Mouse (Mus musculus) adrenal gland, postnatal 10 days (tissue): ENCODE results near the gene Pi16. TPM values are rescaled to one million over a fixed set of nuclear protein-coding genes. Genes with fewer than 3 reads are reported as not detected.

Experiments
- DNase-seq: peaks from one replicate; pipeline ENCODE4 v3.0.0; 2021; ENCODE audit warnings: mixed read lengths
- total RNA-seq, 2 experiments: library from RNA; stranded (reverse); gene quantifications; 2 replicates each; pipeline ENCODE4 v1.2.3; 2021

Gene Pi16
- total RNA-seq, 2 experiments from 2014 or later = 24.5 to 26.1 TPM

- DNase-seq = no peak
Measured at GRCm38 (mm10) chr17:29356882-29357281, 39.4 kb downstream of the Pi16 start.

- DNase-seq = no peak
Measured at GRCm38 (mm10) chr17:29358928-29359327, 41.4 kb downstream of the Pi16 start.

- no peak for DNase-seq
Measured at GRCm38 (mm10) chr17:29360761-29361221, 43.3 kb downstream of the Pi16 start, which contains the start of gene Fgd2. Fgd2 (plus strand) TSS chr17:29360914.

GRCm38 (mm10) chr17:29361982-29362691 is 44.7 kb downstream of the Pi16 start:
- DNase-seq = no peak

- DNase-seq = no peak
Measured at GRCm38 (mm10) chr17:29363109-29363508, 45.6 kb downstream of the Pi16 start.

GRCm38 (mm10) chr17:29365105-29365621 is 47.7 kb downstream of the Pi16 start:
- peak; percentile 46 for DNase-seq

- no peak for DNase-seq
Measured at GRCm38 (mm10) chr17:29368726-29369125, 51.2 kb downstream of the Pi16 start.

GRCm38 (mm10) chr17:29370984-29371723 is 53.7 kb downstream of the Pi16 start:
- DNase-seq = peak; percentile 96

- DNase-seq = no peak
Measured at GRCm38 (mm10) chr17:29375871-29376270, 58.4 kb downstream of the Pi16 start.

- DNase-seq = no peak
Measured at GRCm38 (mm10) chr17:29378056-29378455, 60.6 kb downstream of the Pi16 start.

Other genes starting within 250 kb of the Pi16 start
- 100 to 1,000 TPM in 1 of 2 experiments, 10 to 100 TPM in 1; 46.6 to 201 TPM for gene Cdkn1a, start 226.7 kb upstream of the Pi16 start, total RNA-seq
- 1 to 10 TPM in 1 of 2 experiments, under 1 TPM in 1; 0.66 to 1.4 TPM for gene Rab44, start 203.5 kb upstream of the Pi16 start, total RNA-seq
- gene Cpne5, start 79.5 kb upstream of the Pi16 start, total RNA-seq = 1 to 10 TPM; 1.0 to 1.6 TPM
- gene Ppil1, start 53.5 kb upstream of the Pi16 start, total RNA-seq = 10 to 100 TPM; 24.6 to 27.9 TPM
- gene BC004004, start 48.9 kb upstream of the Pi16 start, total RNA-seq = 100 to 1,000 TPM; 158 to 160 TPM
- gene Mtch1, start 30.3 kb downstream of the Pi16 start, total RNA-seq = 100 to 1,000 TPM; 330 to 395 TPM
- gene Fgd2, start 43.2 kb downstream of the Pi16 start, total RNA-seq = 1 to 10 TPM; 4.6 to 7.4 TPM
- 100 to 1,000 TPM in 1 of 2 experiments, 10 to 100 TPM in 1; 73.4 to 104 TPM for gene Pim1, start 173.1 kb downstream of the Pi16 start, total RNA-seq
- not detected for gene Gm17657, start 232.0 kb downstream of the Pi16 start, total RNA-seq
- 10 to 100 TPM; 19.7 to 20.3 TPM for gene Tbc1d22b, start 232.1 kb downstream of the Pi16 start, total RNA-seq
- gene Tmem217, start 234.7 kb downstream of the Pi16 start, total RNA-seq = not detected